Mouse (Mus musculus) forebrain, embryonic 15.5 days (tissue): Measurements from ENCODE around the gene Cntln. TPM values are rescaled to one million over a fixed set of nuclear protein-coding genes. Genes with fewer than 3 reads are reported as not detected.

ENCODE experiments used
- ATAC-seq: fragments of 200-750 bp; cut with Nextera tagmentation; replicated peaks from 2 replicates; pipeline ENCODE4 v1.8.0; 2017; ENCODE audit warnings: mild to moderate bottlenecking, moderate TSS enrichment, moderate library complexity
- H3K27ac ChIP-seq: fragments of 300-500 bp; sonication (generic); replicated peaks from 2 replicates; pipeline ENCODE4 v1.5.1; 2015; ENCODE audit warnings: mild to moderate bottlenecking, inconsistent platforms
- H3K27me3 ChIP-seq: fragments of 300-500 bp; sonication (generic); 2 replicates; pipeline ENCODE4 v1.6.1; 2015; ENCODE audit warnings: inconsistent platforms
- H3K36me3 ChIP-seq: fragments of 300-500 bp; sonication (generic); 2 replicates; pipeline ENCODE4 v1.6.1; 2015; ENCODE audit warnings: mild to moderate bottlenecking, inconsistent platforms
- H3K4me1 ChIP-seq: fragments of 300-500 bp; sonication (generic); 2 replicates; pipeline ENCODE4 v1.6.1; 2015; ENCODE audit warnings: inconsistent platforms
- H3K4me2 ChIP-seq: fragments of 300-500 bp; sonication (generic); replicated peaks from 2 replicates; pipeline ENCODE4 v1.6.1; 2015; ENCODE audit warnings: mild to moderate bottlenecking, inconsistent platforms
- H3K4me3 ChIP-seq: fragments of 300-500 bp; sonication (generic); 2 replicates; pipeline ENCODE4 v1.5.1; 2015; ENCODE audit warnings: mild to moderate bottlenecking, inconsistent platforms
- H3K9ac ChIP-seq: fragments of 300-500 bp; sonication (generic); replicated peaks from 2 replicates; pipeline ENCODE4 v1.6.1; 2015; ENCODE audit warnings: mild to moderate bottlenecking, inconsistent platforms
- H3K9me3 ChIP-seq: fragments of 300-500 bp; sonication (generic); 2 replicates; pipeline ENCODE4 v1.6.1; 2016; ENCODE audit warnings: inconsistent platforms
- WGBS: fragments of 180-500 bp; shearing (Covaris S2); methylation state at CpG from one replicate; pipeline ENCODE4 v1.1.7; 2015; ENCODE audit warnings: mixed read lengths; 5-methylcytosine and 5-hydroxymethylcytosine counted together
- polyA plus RNA-seq: library from polyadenylated mRNA; unstranded; fragments of >200 nt; fragmentation: Nextera tagmentation; extraction: Ambion mirVana; gene quantifications from 2 replicates; pipeline ENCODE4 v1.2.1, GENCODE M21; 2015

Cntln gene
- polyA plus RNA-seq, 1 experiment from 2014 or later: 6.7 TPM

GRCm38 (mm10) chr4:84942651-84943050, 58.5 kb downstream of the Cntln start:
- no peaks in the 10 kb centered on the region for H3K27me3 ChIP-seq
- 51% methylated on average over 2 of the region's 2 CpGs for WGBS
- no peak overlapping the region for H3K4me2 ChIP-seq
- H3K27ac ChIP-seq: no peak overlapping the region
- H3K9me3 ChIP-seq: no peaks in the 10 kb centered on the region
- no peak overlapping the region for H3K9ac ChIP-seq
- ATAC-seq: no peak
- H3K4me3 ChIP-seq: no peak overlapping the region
- H3K4me1 ChIP-seq: peaks cover 4% of the 10 kb centered on the region; the same call in 1 of the 2 replicates
- no peaks in the 10 kb centered on the region for H3K36me3 ChIP-seq

DNA sequence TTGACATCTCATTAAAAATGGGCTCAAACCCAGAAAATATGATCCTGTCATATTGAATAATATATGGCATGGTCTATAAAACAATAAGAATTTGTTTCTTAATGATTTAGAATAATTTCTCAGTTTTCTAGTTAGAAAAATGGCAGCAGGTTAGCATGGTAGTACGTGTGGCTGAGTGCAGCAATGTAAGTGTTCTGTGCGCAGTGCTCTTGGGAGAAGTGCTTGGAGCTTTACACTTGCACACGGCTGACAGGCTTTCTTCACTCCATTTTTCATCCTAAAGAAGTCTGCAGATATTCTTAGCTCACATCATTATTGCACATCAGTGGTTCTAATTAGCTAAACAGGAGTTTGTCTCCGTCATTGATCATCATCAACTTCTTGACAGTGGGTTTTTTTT, 60.0 kb downstream of the Cntln start:
- WGBS: 65% methylated on average over 4 of the region's 4 CpGs
- H3K27me3 ChIP-seq: no peaks in the 10 kb centered on the region
- H3K4me1 ChIP-seq: peaks cover 4% of the 10 kb centered on the region; the same call in 1 of the 2 replicates
- no peak overlapping the region for H3K9ac ChIP-seq
- H3K4me3 ChIP-seq: no peak overlapping the region
- no peak overlapping the region for H3K4me2 ChIP-seq
- ATAC-seq: no peak
- no peaks in the 10 kb centered on the region for H3K9me3 ChIP-seq
- H3K27ac ChIP-seq: no peak overlapping the region
- no peaks in the 10 kb centered on the region for H3K36me3 ChIP-seq

GRCm38 (mm10) chr4:84946450-84946849, 62.3 kb downstream of the Cntln start:
- WGBS: 84% methylated on average over 3 of the region's 3 CpGs
- Histone ChIP-seq H3K27me3 (no peaks in the 10 kb centered on the region), H3K4me3 (no peak overlapping the region), H3K4me2 (no peak overlapping the region), H3K9ac (no peak overlapping the region), H3K9me3 (no peaks in the 10 kb centered on the region), H3K4me1 (peaks cover 4% of the 10 kb centered on the region; the same call in 1 of the 2 replicates), H3K36me3 (no peaks in the 10 kb centered on the region), H3K27ac (no peak overlapping the region)
- ATAC-seq: no peak

- Histone ChIP-seq H3K9ac (no peak overlapping the region), H3K4me3 (no peak overlapping the region), H3K4me1 (no peaks in the 10 kb centered on the region), H3K36me3 (no peaks in the 10 kb centered on the region), H3K4me2 (no peak overlapping the region), H3K9me3 (no peaks in the 10 kb centered on the region), H3K27ac (no peak overlapping the region), H3K27me3 (no peaks in the 10 kb centered on the region)
- ATAC-seq: no peak
- WGBS: 69% methylated on average over 7 of the region's 7 CpGs
Observed at GRCm38 (mm10) chr4:84976875-84977646, 93.0 kb downstream of the Cntln start.

DNA sequence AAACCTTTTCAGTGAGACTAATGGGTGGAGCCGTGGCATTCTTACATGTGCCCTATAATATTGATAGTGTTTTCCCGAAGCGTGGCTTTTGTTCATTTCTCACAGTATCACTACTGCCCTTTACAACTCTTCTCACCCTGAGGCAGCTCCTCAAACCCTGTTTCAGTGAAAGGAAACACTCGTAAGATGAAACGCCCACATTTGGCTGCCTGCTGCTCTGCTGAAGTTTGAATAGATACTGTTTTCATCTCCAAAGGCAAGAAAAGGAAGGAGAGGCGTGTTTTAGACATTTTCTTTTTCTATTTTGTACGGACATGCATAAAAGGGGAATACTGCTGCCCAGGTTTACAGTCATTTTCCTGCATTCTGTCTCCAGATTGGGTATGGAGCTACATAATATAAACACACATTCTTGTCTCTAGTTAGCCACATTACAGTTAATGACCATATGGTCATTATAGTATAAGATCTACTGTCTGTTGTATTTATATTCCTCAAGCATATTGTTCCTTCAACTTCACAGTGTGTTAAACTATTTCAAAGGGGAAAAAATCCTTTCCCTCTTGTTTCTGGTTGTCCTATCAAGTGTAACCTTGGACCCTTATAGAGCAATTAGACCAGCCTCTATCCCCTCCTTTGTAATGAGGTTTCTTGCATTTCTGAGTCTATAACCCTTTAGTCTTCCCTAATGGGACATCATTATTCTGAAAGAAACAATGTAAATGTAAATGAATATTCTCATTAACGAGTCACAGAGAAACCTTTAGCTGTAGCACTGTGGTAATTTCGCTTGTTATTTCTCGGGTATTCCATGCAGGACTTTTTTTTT, 111.6 kb downstream of the Cntln start:
- WGBS: 12% methylated on average over 10 of the region's 10 CpGs
- no peaks in the 10 kb centered on the region for H3K27me3 ChIP-seq
- H3K27ac ChIP-seq: no peak overlapping the region
- no peaks in the 10 kb centered on the region for H3K36me3 ChIP-seq
- ATAC-seq: peak; percentile 35; the same call in 1 of the 2 replicates
- H3K4me1 ChIP-seq: peaks cover 9% of the 10 kb centered on the region
- no peak overlapping the region for H3K9ac ChIP-seq
- H3K9me3 ChIP-seq: no peaks in the 10 kb centered on the region
- no peak overlapping the region for H3K4me2 ChIP-seq
- no peak overlapping the region for H3K4me3 ChIP-seq

- H3K27ac ChIP-seq: no peak overlapping the region
- WGBS: 76% methylated on average over 6 of the region's 6 CpGs
Observed at GRCm38 (mm10) chr4:85005581-85005980, 121.5 kb downstream of the Cntln start.

GRCm38 (mm10) chr4:85006789-85007188, 122.7 kb downstream of the Cntln start:
- Histone ChIP-seq H3K27me3 (no peaks in the 10 kb centered on the region), H3K4me1 (no peaks in the 10 kb centered on the region), H3K4me2 (no peak overlapping the region), H3K9ac (no peak overlapping the region), H3K36me3 (no peaks in the 10 kb centered on the region), H3K27ac (no peak overlapping the region), H3K9me3 (no peaks in the 10 kb centered on the region), H3K4me3 (no peak overlapping the region)
- no peak for ATAC-seq
- 51% methylated on average over 3 of the region's 3 CpGs for WGBS

More at GRCm38 (mm10) chr4:85005581-85005980, 121.5 kb downstream of the Cntln start:
- H3K27me3 ChIP-seq: no peaks in the 10 kb centered on the region
- no peaks in the 10 kb centered on the region for H3K9me3 ChIP-seq
- H3K4me3 ChIP-seq: no peak overlapping the region
- no peak overlapping the region for H3K9ac ChIP-seq
- H3K36me3 ChIP-seq: no peaks in the 10 kb centered on the region
- no peak for ATAC-seq
- H3K4me2 ChIP-seq: no peak overlapping the region
- H3K4me1 ChIP-seq: no peaks in the 10 kb centered on the region

GRCm38 (mm10) chr4:85010846-85011245, 126.7 kb downstream of the Cntln start:
- H3K36me3 ChIP-seq: no peaks in the 10 kb centered on the region
- H3K27ac ChIP-seq: no peak overlapping the region
- H3K4me1 ChIP-seq: no peaks in the 10 kb centered on the region
- no peak for ATAC-seq
- no peaks in the 10 kb centered on the region for H3K27me3 ChIP-seq
- no peak overlapping the region for H3K9ac ChIP-seq
- no peaks in the 10 kb centered on the region for H3K9me3 ChIP-seq
- no peak overlapping the region for H3K4me2 ChIP-seq
- no peak overlapping the region for H3K4me3 ChIP-seq

- H3K36me3 ChIP-seq: no peaks in the 10 kb centered on the region
- ATAC-seq: no peak
- no peak overlapping the region for H3K27ac ChIP-seq
- H3K9ac ChIP-seq: no peak overlapping the region
- no peaks in the 10 kb centered on the region for H3K9me3 ChIP-seq
- H3K4me3 ChIP-seq: no peak overlapping the region
- H3K4me2 ChIP-seq: no peak overlapping the region
- 7% methylated on average over 2 of the region's 2 CpGs for WGBS
- no peaks in the 10 kb centered on the region for H3K27me3 ChIP-seq
- H3K4me1 ChIP-seq: peaks cover 9% of the 10 kb centered on the region
Observed at GRCm38 (mm10) chr4:85045748-85046147, 161.6 kb downstream of the Cntln start.

- Histone ChIP-seq H3K36me3 (no peaks in the 10 kb centered on the region), H3K4me3 (no peak overlapping the region), H3K9ac (no peak overlapping the region), H3K9me3 (no peaks in the 10 kb centered on the region), H3K4me2 (no peak overlapping the region), H3K4me1 (peaks cover 9% of the 10 kb centered on the region), H3K27ac (no peak overlapping the region), H3K27me3 (no peaks in the 10 kb centered on the region)
- ATAC-seq: peak; percentile 74
- 43% methylated on average over 8 of the region's 8 CpGs for WGBS
Observed at GRCm38 (mm10) chr4:85049933-85050553, 165.9 kb downstream of the Cntln start.

GRCm38 (mm10) chr4:85054616-85055015, 170.5 kb downstream of the Cntln start:
- Histone ChIP-seq H3K36me3 (no peaks in the 10 kb centered on the region), H3K9me3 (no peaks in the 10 kb centered on the region), H3K27ac (no peak overlapping the region), H3K4me3 (no peak overlapping the region), H3K4me1 (peaks cover 8% of the 10 kb centered on the region), H3K9ac (no peak overlapping the region), H3K4me2 (no peak overlapping the region), H3K27me3 (no peaks in the 10 kb centered on the region)
- no peak for ATAC-seq
- 66% methylated on average over 1 of the region's 1 CpGs for WGBS

GRCm38 (mm10) chr4:85059598-85059997, 175.5 kb downstream of the Cntln start:
- no peak overlapping the region for H3K27ac ChIP-seq
- H3K9me3 ChIP-seq: no peaks in the 10 kb centered on the region
- no peak overlapping the region for H3K4me3 ChIP-seq
- H3K4me2 ChIP-seq: no peak overlapping the region
- WGBS: 98% methylated on average over 2 of the region's 2 CpGs
- H3K27me3 ChIP-seq: no peaks in the 10 kb centered on the region
- H3K36me3 ChIP-seq: no peaks in the 10 kb centered on the region
- no peaks in the 10 kb centered on the region for H3K4me1 ChIP-seq
- no peak overlapping the region for H3K9ac ChIP-seq
- ATAC-seq: no peak
